Mouse (Mus musculus) testis, postnatal 10 days (tissue): ENCODE data around the gene Gm3264.
"Not testable (repeated sequence)": the region's sequence is repeated elsewhere in the genome, so short reads cannot be mapped to it uniquely, and the experiment has no call there.

Source experiments
- DNase-seq: peaks from one replicate; pipeline ENCODE4 v3.0.0; 2021; ENCODE audit warnings: low spot score

The Gm3264 gene

GRCm38 (mm10) chr14:4855299-4855980, at the start of gene Gm3264:
Gene Gm3264, plus strand, starts transcription at chr14:4855576.
- DNase-seq = peak; percentile 25

- DNase-seq = peak; percentile 40
These were observed 49.0 kb upstream of the Gm3264 start for GRCm38 (mm10) chr14:4806421-4806820.

GRCm38 (mm10) chr14:4821950-4822349, 33.4 kb upstream of the Gm3264 start:
- peak; percentile 41 for DNase-seq

GRCm38 (mm10) chr14:4837806-4838205, 17.6 kb upstream of the Gm3264 start, which contains the start of gene Gm3269:
Gene Gm3269, plus strand, starts transcription at chr14:4838106.
- DNase-seq = not testable (repeated sequence)

GRCm38 (mm10) chr14:4892116-4892515, 36.7 kb downstream of the Gm3264 start, which contains the start of gene Gm3278:
Gene Gm3278, plus strand, starts transcription at chr14:4892416.
- not testable (repeated sequence) for DNase-seq
